Comparison of ENCODE assay signal across 25 mouse cellular contexts in genomic region chr5:29197187-29197586, GRCm38 (mm10). TPM values are rescaled to one million over a fixed set of nuclear protein-coding genes. Genes with fewer than 3 reads are reported as not detected.
DNase-seq lines count a peak whose midpoint lies in the region; ATAC-seq and TF ChIP-seq lines count a peak whose summit lies in the region.
"Had no signal": no experiment of that assay in that cellular context is flagged by ENCODE, and none has a peak within 500 bp of the region (broad histone marks: within the 10 kb centered on the region; RNA-seq: fewer than 3 reads in every experiment).

No protein-coding gene starts in this region.

- TF ChIP-seq CTCF in intestine, postnatal 0 days (IDR thresholded peaks at IDR 0.05; ENCODE audit: low read depth): no peak

- peaks cover 14% of the 10 kb centered on the region for H3K4me1 ChIP-seq in hindbrain, embryonic 15.5 days (replicated peaks)
- peaks cover 37% of the 10 kb centered on the region for H3K4me1 ChIP-seq in hindbrain, embryonic 10.5 days (replicated peaks)
- H3K4me1 ChIP-seq in midbrain, embryonic 16.5 days (ENCODE audit: control insufficient read depth, insufficient read depth, low read length): peaks cover 6% of the 10 kb centered on the region
- peaks cover 37% of the 10 kb centered on the region for H3K4me1 ChIP-seq in midbrain, embryonic 10.5 days
- no peaks in the 10 kb centered on the region; the same call in 1 of the 2 replicates for H3K4me1 ChIP-seq in intestine, postnatal 0 days (replicated peaks; ENCODE audit: control insufficient read depth, insufficient read depth, low read length)
- H3K4me1 ChIP-seq in liver, embryonic 12.5 days: peaks cover 14% of the 10 kb centered on the region

- 90% methylated on average over 4 of the region's 4 CpGs for WGBS in hindbrain, embryonic 15.5 days
- 93% methylated on average over 4 of the region's 4 CpGs for WGBS in hindbrain, embryonic 10.5 days
- WGBS in midbrain, embryonic 16.5 days: 97% methylated on average over 4 of the region's 4 CpGs
- WGBS in midbrain, embryonic 10.5 days: 90% methylated on average over 4 of the region's 4 CpGs
- 87% methylated on average over 4 of the region's 4 CpGs for WGBS in intestine, postnatal 0 days
- WGBS in liver, embryonic 12.5 days (ENCODE audit: insufficient replicate concordance): 62% methylated on average over 4 of the region's 4 CpGs

- H3K36me3 ChIP-seq in hindbrain, embryonic 15.5 days: no peaks in the 10 kb centered on the region
- no peaks in the 10 kb centered on the region for H3K36me3 ChIP-seq in hindbrain, embryonic 10.5 days
- no peaks in the 10 kb centered on the region for H3K36me3 ChIP-seq in midbrain, embryonic 16.5 days (ENCODE audit: control insufficient read depth, insufficient read depth, low read length)
- no peaks in the 10 kb centered on the region for H3K36me3 ChIP-seq in midbrain, embryonic 10.5 days
- no peaks in the 10 kb centered on the region for H3K36me3 ChIP-seq in intestine, postnatal 0 days (ENCODE audit: control insufficient read depth, insufficient read depth)
- H3K36me3 ChIP-seq in liver, embryonic 12.5 days: no peaks in the 10 kb centered on the region
- H3K36me3 ChIP-seq: embryonic facial prominence, embryonic 13.5 days; liver, embryonic 15.5 days had no signal

- H3K9me3 ChIP-seq in hindbrain, embryonic 15.5 days: no peaks in the 10 kb centered on the region
- H3K9me3 ChIP-seq in hindbrain, embryonic 10.5 days: no peaks in the 10 kb centered on the region
- H3K9me3 ChIP-seq in midbrain, embryonic 16.5 days (replicated peaks; ENCODE audit: control insufficient read depth, low read length, poor library complexity, severe bottlenecking): no peaks in the 10 kb centered on the region
- no peaks in the 10 kb centered on the region for H3K9me3 ChIP-seq in midbrain, embryonic 10.5 days (replicated peaks)
- H3K9me3 ChIP-seq in intestine, postnatal 0 days (ENCODE audit: control insufficient read depth): no peaks in the 10 kb centered on the region
- H3K9me3 ChIP-seq in liver, embryonic 12.5 days (replicated peaks): no peaks in the 10 kb centered on the region
- H3K9me3 ChIP-seq: embryonic facial prominence, embryonic 13.5 days; forebrain, embryonic 13.5 days; liver, embryonic 15.5 days had no signal

- no peak overlapping the region for H3K27ac ChIP-seq in hindbrain, embryonic 15.5 days (replicated peaks)
- no peak overlapping the region for H3K27ac ChIP-seq in hindbrain, embryonic 10.5 days
- H3K27ac ChIP-seq in midbrain, embryonic 16.5 days (ENCODE audit: low read length): no peak overlapping the region
- no peak overlapping the region for H3K27ac ChIP-seq in midbrain, embryonic 10.5 days (replicated peaks)
- H3K27ac ChIP-seq in intestine, postnatal 0 days (ENCODE audit: low read depth, low read length): no peak overlapping the region
- H3K27ac ChIP-seq in liver, embryonic 12.5 days: no peak overlapping the region
- H3K27ac ChIP-seq: embryonic facial prominence, embryonic 13.5 days; forebrain, embryonic 13.5 days; gastrocnemius, adult 2 months; kidney, postnatal 0 days; liver, embryonic 15.5 days; stomach, postnatal 0 days had no signal

- 0 out of 2 replicates have a peak overlapping the region, but pooled peaks have one; percentile 62 for H3K4me2 ChIP-seq in hindbrain, embryonic 15.5 days
- peak overlapping the region; percentile 69 for H3K4me2 ChIP-seq in midbrain, embryonic 16.5 days (ENCODE audit: low read length)
- H3K4me2 ChIP-seq in intestine, postnatal 0 days (replicated peaks; ENCODE audit: low read depth): peak overlapping the region; percentile 82
- H3K4me2 ChIP-seq in liver, embryonic 12.5 days: no peak overlapping the region
- H3K4me2 ChIP-seq: liver, embryonic 15.5 days had no signal

- ATAC-seq in hindbrain, embryonic 15.5 days (ENCODE audit: low FRiP score, low read depth): no peak
- ATAC-seq in midbrain, embryonic 16.5 days: no peak
- ATAC-seq in intestine, postnatal 0 days: no peak
- ATAC-seq in liver, embryonic 12.5 days: no peak
- ATAC-seq: forebrain, embryonic 13.5 days had no signal

- no peak overlapping the region for H3K4me3 ChIP-seq in hindbrain, embryonic 15.5 days
- H3K4me3 ChIP-seq in hindbrain, embryonic 10.5 days: no peak overlapping the region
- no peak overlapping the region for H3K4me3 ChIP-seq in midbrain, embryonic 16.5 days (ENCODE audit: low read depth, low read length)
- no peak overlapping the region for H3K4me3 ChIP-seq in midbrain, embryonic 10.5 days
- no peak overlapping the region for H3K4me3 ChIP-seq in intestine, postnatal 0 days (ENCODE audit: low read depth, low read length)
- no peak overlapping the region for H3K4me3 ChIP-seq in liver, embryonic 12.5 days
- H3K4me3 ChIP-seq: liver, embryonic 15.5 days had no signal

- H3K27me3 ChIP-seq in hindbrain, embryonic 15.5 days: no peaks in the 10 kb centered on the region
- no peaks in the 10 kb centered on the region for H3K27me3 ChIP-seq in hindbrain, embryonic 10.5 days (ENCODE audit: insufficient read depth, poor library complexity, severe bottlenecking)
- no peaks in the 10 kb centered on the region for H3K27me3 ChIP-seq in midbrain, embryonic 16.5 days (ENCODE audit: control insufficient read depth, insufficient read depth, low read depth, low read length)
- H3K27me3 ChIP-seq in midbrain, embryonic 10.5 days (ENCODE audit: low read depth, poor library complexity, severe bottlenecking): no peaks in the 10 kb centered on the region
- no peaks in the 10 kb centered on the region for H3K27me3 ChIP-seq in intestine, postnatal 0 days (replicated peaks; ENCODE audit: control insufficient read depth, insufficient read depth, low read length)
- peaks cover 36% of the 10 kb centered on the region for H3K27me3 ChIP-seq in liver, embryonic 12.5 days (replicated peaks)
- H3K27me3 ChIP-seq: embryonic facial prominence, embryonic 13.5 days; forebrain, embryonic 13.5 days had no signal

- H3K9ac ChIP-seq in hindbrain, embryonic 15.5 days: no peak overlapping the region
- H3K9ac ChIP-seq in midbrain, embryonic 16.5 days (ENCODE audit: low read depth, low read length): no peak overlapping the region
- H3K9ac ChIP-seq in intestine, postnatal 0 days (ENCODE audit: low read depth, low read length): no peak overlapping the region
- H3K9ac ChIP-seq in liver, embryonic 12.5 days: no peak overlapping the region
- H3K9ac ChIP-seq: embryonic facial prominence, embryonic 13.5 days; forebrain, embryonic 13.5 days; liver, embryonic 15.5 days; lung, embryonic 14.5 days had no signal

- DNase-seq in cerebellum, adult 9-10 months: peak; percentile 5
- DNase-seq in cerebellum, postnatal 4 days (ENCODE audit: low spot score in 2 of 2): no peak
- DNase-seq in hindbrain, embryonic 10.5 days (ENCODE audit: low spot score): no peak
- no peak for DNase-seq in midbrain, embryonic 10.5 days (ENCODE audit: low spot score)
- DNase-seq: adrenal gland, postnatal 14 days; cerebellum, adult 11 months; cerebellum, adult 9-11 months; gastrocnemius, adult 2 months; heart, postnatal 14 days; kidney, adult 8-10 months; kidney, postnatal 4 days; liver; lung, embryonic 14.5 days; lung, postnatal 14 days; right cerebral cortex, adult 18-20 months; thymus, postnatal 4 days had no signal

RNA-seq across cellular contexts. Expression of gene Rnf32, which starts 1.4 kb away (rescaled TPM):
- 15.6 and 18.8 TPM in 2 replicates for polyA plus RNA-seq in hindbrain, embryonic 15.5 days (2015; fragmentation: Nextera tagmentation; extraction: Ambion mirVana)
- polyA plus RNA-seq in hindbrain, embryonic 10.5 days (2016; fragmentation: Nextera tagmentation; extraction: Ambion mirVana): 6.9 and 8.8 TPM in 2 replicates
- polyA plus RNA-seq in midbrain, embryonic 16.5 days (2015; fragmentation: Nextera tagmentation; extraction: Ambion mirVana): 19.3 and 21.9 TPM in 2 replicates
- polyA plus RNA-seq in midbrain, embryonic 10.5 days (2016; fragmentation: Nextera tagmentation; extraction: Ambion mirVana): 7.0 and 8.4 TPM in 2 replicates
- polyA plus RNA-seq in intestine, postnatal 0 days (2015; fragmentation: Nextera tagmentation; extraction: Ambion mirVana): 4.0 and 4.6 TPM in 2 replicates
- 0.33 and 0.46 TPM in 2 replicates for polyA plus RNA-seq in liver, embryonic 12.5 days (2016; fragmentation: Nextera tagmentation; extraction: Ambion mirVana)
